Mouse (Mus musculus) hematopoietic stem cell, adult 5-6 weeks (primary cell): ENCODE results near the gene Taf6. TPM values are rescaled to one million over a fixed set of nuclear protein-coding genes. Genes with fewer than 3 reads are reported as not detected.

Experiments used
- ATAC-seq, 2 experiments: fragments of 125-278 bp in 1 of 2; replicated peaks in 1 of 2; 2 replicates each; pipeline ENCODE4 v1.8.0; 2016 to 2017; ENCODE audit warnings: inconsistent platforms in 2 of 2, mild to moderate bottlenecking in 2 of 2, moderate number of reproducible peaks in 2 of 2, low read depth in 1 of 2, moderate TSS enrichment in 1 of 2; ENCODE audit not compliant: low FRiP score in 2 of 2, poor library complexity in 2 of 2, severe bottlenecking in 2 of 2, insufficient read depth in 1 of 2, low TSS enrichment in 1 of 2
- total RNA-seq: library from RNA; stranded (forward); fragments of 172-1452, 232-1000 nt; gene quantifications from 2 replicates; pipeline ENCODE4 v1.2.3, GENCODE M21; 2017

The Taf6 gene
- total RNA-seq, 1 experiment from 2014 or later: 40.9 TPM

GRCm38 (mm10) chr5:138193771-138194727 is 6.8 kb upstream of the Taf6 start, which contains the start of gene Mblac1:
Gene Mblac1 (plus strand): TSS chr5:138194314.
- peak; percentile 74 to 78 for ATAC-seq

- ATAC-seq: peak; percentile 71 to 80
Measured at GRCm38 (mm10) chr5:138187661-138188306, 533 bp upstream of the Taf6 start.

- ATAC-seq: no peak
Measured at GRCm38 (mm10) chr5:138173217-138173616, 14.0 kb downstream of the Taf6 start.

GRCm38 (mm10) chr5:138171695-138172491 is 15.4 kb downstream of the Taf6 start, which contains the start of the genes Ap4m1 and Mcm7:
Gene Ap4m1 (plus strand): TSS chr5:138172002.
Gene Mcm7 (minus strand): TSS chr5:138172422.
- peak; percentile 73 to 77 for ATAC-seq

GRCm38 (mm10) chr5:138170936-138171561 is 16.2 kb downstream of the Taf6 start:
- ATAC-seq: peak; percentile 75

- ATAC-seq: no peak
Measured at GRCm38 (mm10) chr5:138165594-138165993, 21.7 kb downstream of the Taf6 start.

- ATAC-seq: no peak
Measured at GRCm38 (mm10) chr5:138163610-138164009, 23.6 kb downstream of the Taf6 start.

GRCm38 (mm10) chr5:138163046-138163445 is 24.2 kb downstream of the Taf6 start:
- ATAC-seq: no peak

GRCm38 (mm10) chr5:138160842-138161665 is 26.2 kb downstream of the Taf6 start, which contains the start of gene Cops6:
Gene Cops6 (plus strand): TSS chr5:138161071.
- ATAC-seq: peak; percentile 95

GRCm38 (mm10) chr5:138160224-138160762 is 27.0 kb downstream of the Taf6 start:
- ATAC-seq: no peak

GRCm38 (mm10) chr5:138155443-138155976 is 31.7 kb downstream of the Taf6 start, which contains the start of gene Zfp113:
Gene Zfp113 (minus strand): TSS chr5:138155744.
- ATAC-seq: peak; percentile 94 to 97

- ATAC-seq: no peak
Measured at GRCm38 (mm10) chr5:138154390-138154789, 32.9 kb downstream of the Taf6 start.

- peak; percentile 63 to 65; a peak in 3 of 4 replicates for ATAC-seq
Measured at GRCm38 (mm10) chr5:138138585-138138984, 48.7 kb downstream of the Taf6 start.

- peak; percentile 62 to 83 for ATAC-seq
Measured at GRCm38 (mm10) chr5:138137935-138138549, 49.2 kb downstream of the Taf6 start.

- no peak for ATAC-seq
Measured at GRCm38 (mm10) chr5:138137257-138137656, 50.0 kb downstream of the Taf6 start.
